Mouse (Mus musculus): ENCODE measurements around the gene Catsper1. TPM values are rescaled to one million over a fixed set of nuclear protein-coding genes. Genes with fewer than 3 reads are reported as not detected.

The Catsper1 gene
- polyA plus RNA-seq, 1 experiment: 262 TPM

DNA sequence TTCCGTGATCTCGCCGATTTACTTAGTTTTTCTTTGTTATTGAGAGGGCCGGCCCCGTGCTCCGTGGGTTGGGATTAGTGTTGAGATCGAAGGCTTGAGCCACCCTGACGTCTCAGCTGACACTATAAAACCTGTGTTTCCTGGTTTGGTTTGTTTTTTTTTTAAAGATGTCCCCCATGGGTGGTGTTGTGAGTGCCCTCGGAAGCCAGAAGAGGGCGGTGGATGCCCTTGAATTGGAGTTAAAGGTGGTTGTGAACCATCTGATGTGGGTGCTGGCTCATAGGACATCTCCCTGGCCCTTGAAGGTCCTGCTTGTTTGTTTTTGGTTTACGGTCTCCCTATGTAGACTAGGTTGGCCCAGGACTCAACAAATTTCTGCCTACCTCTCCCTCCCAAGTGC, 31.9 kb downstream of the Catsper1 start:
- peaks cover 20% of the 10 kb centered on the region for H3K4me1 ChIP-seq (ENCODE audit: control insufficient read depth, insufficient read depth, low read length)
- TF ChIP-seq POLR2A (IDR thresholded peaks at IDR 0.05; ENCODE audit: control insufficient read depth, low read depth, low read length): no peak
- no peak for TF ChIP-seq CTCF (IDR thresholded peaks at IDR 0.05; ENCODE audit: control insufficient read depth, insufficient read depth, insufficient replicate concordance, low read depth, low read length)
- peaks cover 9% of the 10 kb centered on the region for H3K36me3 ChIP-seq (ENCODE audit: control insufficient read depth, insufficient read depth, low read length)
- peak overlapping the region; percentile 99 for H3K27ac ChIP-seq (ENCODE audit: control insufficient read depth, insufficient read depth, low read depth, low read length)
- H3K4me3 ChIP-seq (ENCODE audit: control insufficient read depth, low read depth, low read length): peak overlapping the region; percentile 100
- H3K27me3 ChIP-seq (ENCODE audit: control insufficient read depth, insufficient read depth, low read length): no peaks in the 10 kb centered on the region

DNA sequence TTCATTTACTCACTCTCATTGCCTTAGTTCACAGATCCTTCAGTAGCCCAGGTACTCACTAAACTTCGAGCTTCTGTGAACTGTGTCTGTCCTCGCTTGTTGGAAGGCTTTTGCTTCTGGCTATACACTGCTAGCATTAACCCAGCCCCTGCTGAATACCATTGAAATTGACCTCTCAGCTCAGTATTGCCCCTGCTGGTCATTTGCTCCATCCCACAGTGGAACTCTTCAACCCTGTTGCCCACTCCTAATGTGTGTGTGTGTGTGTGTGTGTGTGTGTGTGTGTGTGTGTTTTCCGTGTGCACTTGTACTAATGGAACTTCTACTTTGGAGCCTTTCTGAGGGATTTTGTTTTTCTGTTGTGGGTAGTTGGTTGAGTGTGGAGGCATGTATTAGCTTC, 35.4 kb downstream of the Catsper1 start:
- Histone ChIP-seq H3K36me3 (ENCODE audit: control insufficient read depth, insufficient read depth, low read length) (peaks cover 9% of the 10 kb centered on the region), H3K27ac (ENCODE audit: control insufficient read depth, insufficient read depth, low read depth, low read length) (no peak overlapping the region), H3K27me3 (ENCODE audit: control insufficient read depth, insufficient read depth, low read length) (no peaks in the 10 kb centered on the region), H3K4me3 (ENCODE audit: control insufficient read depth, low read depth, low read length) (no peak overlapping the region), H3K4me1 (ENCODE audit: control insufficient read depth, insufficient read depth, low read length) (peaks cover 7% of the 10 kb centered on the region)
- TF ChIP-seq CTCF (IDR thresholded peaks at IDR 0.05; ENCODE audit: control insufficient read depth, insufficient read depth, insufficient replicate concordance, low read depth, low read length) (no peak), POLR2A (IDR thresholded peaks at IDR 0.05; ENCODE audit: control insufficient read depth, low read depth, low read length) (no peak)

DNA sequence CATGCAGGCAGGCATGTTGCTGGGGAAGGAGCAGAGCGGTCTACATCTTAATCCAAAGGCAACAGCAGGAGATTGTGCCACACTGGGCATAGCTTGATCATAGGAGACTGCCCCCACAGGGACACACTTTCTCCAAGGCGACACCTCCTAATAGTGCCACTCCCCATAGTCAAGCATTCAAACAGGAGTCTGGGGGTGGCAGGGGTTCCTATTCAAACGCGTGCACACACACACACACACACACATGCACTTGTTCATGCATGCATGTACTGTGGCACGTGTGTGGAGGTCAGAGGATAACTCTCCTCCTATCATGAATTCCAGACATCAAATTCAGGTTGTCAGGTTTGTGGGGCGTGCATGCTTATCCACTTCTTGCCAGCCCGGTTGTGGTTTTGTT, 37.2 kb downstream of the Catsper1 start:
- Histone ChIP-seq H3K27me3 (ENCODE audit: control insufficient read depth, insufficient read depth, low read length) (no peaks in the 10 kb centered on the region), H3K4me3 (ENCODE audit: control insufficient read depth, low read depth, low read length) (no peak overlapping the region), H3K4me1 (ENCODE audit: control insufficient read depth, insufficient read depth, low read length) (peaks cover 5% of the 10 kb centered on the region), H3K36me3 (ENCODE audit: control insufficient read depth, insufficient read depth, low read length) (peaks cover 9% of the 10 kb centered on the region), H3K27ac (ENCODE audit: control insufficient read depth, insufficient read depth, low read depth, low read length) (no peak overlapping the region)
- TF ChIP-seq POLR2A (IDR thresholded peaks at IDR 0.05; ENCODE audit: control insufficient read depth, low read depth, low read length) (no peak), CTCF (IDR thresholded peaks at IDR 0.05; ENCODE audit: control insufficient read depth, insufficient read depth, insufficient replicate concordance, low read depth, low read length) (no peak)

DNA sequence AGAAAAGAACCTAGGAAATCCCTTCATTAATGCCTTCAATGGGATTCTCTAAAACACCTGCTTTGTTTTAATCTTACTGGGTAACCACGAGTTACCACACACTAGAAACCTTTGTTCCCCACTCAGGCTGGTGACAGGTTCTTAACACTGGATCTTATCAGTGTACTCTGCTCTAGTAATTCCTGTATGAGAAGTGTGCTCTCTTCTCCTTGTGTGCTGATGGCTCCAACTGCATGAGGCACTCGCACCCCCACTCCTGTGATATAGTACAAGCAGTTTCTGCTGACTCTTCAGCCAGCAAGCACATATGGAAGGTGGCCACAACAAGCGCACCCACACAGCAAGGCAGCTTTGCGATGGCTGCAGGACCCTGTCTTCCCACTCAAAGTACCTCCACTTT, 38.6 kb downstream of the Catsper1 start:
- H3K4me3 ChIP-seq (ENCODE audit: control insufficient read depth, low read depth, low read length): no peak overlapping the region
- H3K27me3 ChIP-seq (ENCODE audit: control insufficient read depth, insufficient read depth, low read length): no peaks in the 10 kb centered on the region
- peaks cover 8% of the 10 kb centered on the region for H3K36me3 ChIP-seq (ENCODE audit: control insufficient read depth, insufficient read depth, low read length)
- H3K4me1 ChIP-seq (ENCODE audit: control insufficient read depth, insufficient read depth, low read length): no peaks in the 10 kb centered on the region; the same call in 1 of the 2 replicates
- TF ChIP-seq POLR2A (IDR thresholded peaks at IDR 0.05; ENCODE audit: control insufficient read depth, low read depth, low read length) (no peak), CTCF (IDR thresholded peaks at IDR 0.05; ENCODE audit: control insufficient read depth, insufficient read depth, insufficient replicate concordance, low read depth, low read length) (no peak)
- H3K27ac ChIP-seq (ENCODE audit: control insufficient read depth, insufficient read depth, low read depth, low read length): no peak overlapping the region

DNA sequence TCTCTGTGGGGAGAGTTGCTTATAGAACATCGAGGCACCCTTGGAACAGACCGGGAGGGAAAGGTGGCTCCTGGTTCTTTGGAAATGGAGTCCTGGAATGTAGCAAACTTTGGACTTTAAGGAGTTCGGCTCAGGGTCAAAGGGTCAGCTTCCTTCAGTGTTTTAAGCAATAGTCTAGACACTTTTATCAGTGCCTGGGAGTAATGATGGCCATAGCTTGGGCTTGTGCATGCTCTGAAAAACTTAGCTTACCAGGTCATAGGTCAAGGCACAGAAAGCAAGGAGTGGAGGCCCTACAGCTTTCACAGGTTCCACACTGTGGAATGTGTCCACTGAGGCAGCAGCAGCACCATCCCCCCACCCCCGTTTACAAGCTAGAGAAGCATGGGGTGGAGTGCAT, 39.2 kb downstream of the Catsper1 start:
- TF ChIP-seq CTCF (IDR thresholded peaks at IDR 0.05; ENCODE audit: control insufficient read depth, insufficient read depth, insufficient replicate concordance, low read depth, low read length): no peak
- no peak for TF ChIP-seq POLR2A (IDR thresholded peaks at IDR 0.05; ENCODE audit: control insufficient read depth, low read depth, low read length)
- no peak overlapping the region for H3K27ac ChIP-seq (ENCODE audit: control insufficient read depth, insufficient read depth, low read depth, low read length)
- no peaks in the 10 kb centered on the region; the same call in 1 of the 2 replicates for H3K4me1 ChIP-seq (ENCODE audit: control insufficient read depth, insufficient read depth, low read length)
- peaks cover 7% of the 10 kb centered on the region for H3K36me3 ChIP-seq (ENCODE audit: control insufficient read depth, insufficient read depth, low read length)
- no peaks in the 10 kb centered on the region for H3K27me3 ChIP-seq (ENCODE audit: control insufficient read depth, insufficient read depth, low read length)
- no peak overlapping the region for H3K4me3 ChIP-seq (ENCODE audit: control insufficient read depth, low read depth, low read length)

DNA sequence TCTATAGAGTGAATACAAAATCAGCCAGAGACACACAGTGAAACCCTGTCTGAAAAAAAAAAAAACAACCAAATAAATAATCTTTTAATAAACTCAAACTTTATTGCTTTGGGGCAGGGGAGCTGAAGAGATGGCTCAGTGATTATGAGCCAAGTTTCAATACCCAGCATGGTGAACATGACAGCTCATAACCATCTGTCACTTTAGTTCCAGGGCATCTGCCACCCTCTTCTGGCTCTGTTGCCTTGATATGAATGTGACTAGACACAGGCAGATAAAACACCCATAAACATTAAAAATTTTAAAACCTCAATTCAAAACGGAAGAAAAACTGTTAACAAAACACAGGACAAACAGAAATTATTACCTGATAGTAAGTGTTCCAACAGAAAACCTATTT, 41.9 kb downstream of the Catsper1 start:
- Histone ChIP-seq H3K4me1 (ENCODE audit: control insufficient read depth, insufficient read depth, low read length) (no peaks in the 10 kb centered on the region; the same call in 1 of the 2 replicates), H3K27me3 (ENCODE audit: control insufficient read depth, insufficient read depth, low read length) (no peaks in the 10 kb centered on the region), H3K36me3 (ENCODE audit: control insufficient read depth, insufficient read depth, low read length) (peaks cover 2% of the 10 kb centered on the region; the same call in 1 of the 2 replicates), H3K4me3 (ENCODE audit: control insufficient read depth, low read depth, low read length) (no peak overlapping the region), H3K27ac (ENCODE audit: control insufficient read depth, insufficient read depth, low read depth, low read length) (no peak overlapping the region)
- TF ChIP-seq CTCF (IDR thresholded peaks at IDR 0.05; ENCODE audit: control insufficient read depth, insufficient read depth, insufficient replicate concordance, low read depth, low read length): no peak

DNA sequence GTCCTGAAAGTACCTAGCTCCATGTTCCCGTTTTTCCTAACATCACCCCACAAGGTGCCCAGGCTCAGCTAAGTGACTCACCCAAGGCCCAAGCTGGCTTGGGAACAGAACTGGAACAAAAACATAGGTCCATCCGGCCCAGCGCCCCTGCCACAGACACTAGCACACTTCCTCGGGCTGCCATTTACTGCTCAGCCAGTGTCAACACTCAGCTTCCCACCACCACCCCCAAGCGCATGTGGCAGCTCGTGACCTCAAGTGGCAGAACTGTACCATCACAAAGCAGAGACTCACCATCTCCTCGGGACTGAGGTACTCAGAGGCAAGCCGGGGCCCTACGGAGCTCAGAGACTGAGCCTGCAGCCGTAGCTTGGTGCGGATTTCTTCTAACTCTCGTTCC, 47.8 kb downstream of the Catsper1 start:
- no peak overlapping the region for H3K27ac ChIP-seq (ENCODE audit: control insufficient read depth, insufficient read depth, low read depth, low read length)
- no peak for TF ChIP-seq CTCF (IDR thresholded peaks at IDR 0.05; ENCODE audit: control insufficient read depth, insufficient read depth, insufficient replicate concordance, low read depth, low read length)
- no peaks in the 10 kb centered on the region for H3K27me3 ChIP-seq (ENCODE audit: control insufficient read depth, insufficient read depth, low read length)
- no peaks in the 10 kb centered on the region; the same call in none of the 2 replicates for H3K4me1 ChIP-seq (ENCODE audit: control insufficient read depth, insufficient read depth, low read length)
- H3K36me3 ChIP-seq (ENCODE audit: control insufficient read depth, insufficient read depth, low read length): peaks cover 6% of the 10 kb centered on the region
- no peak overlapping the region for H3K4me3 ChIP-seq (ENCODE audit: control insufficient read depth, low read depth, low read length)

DNA sequence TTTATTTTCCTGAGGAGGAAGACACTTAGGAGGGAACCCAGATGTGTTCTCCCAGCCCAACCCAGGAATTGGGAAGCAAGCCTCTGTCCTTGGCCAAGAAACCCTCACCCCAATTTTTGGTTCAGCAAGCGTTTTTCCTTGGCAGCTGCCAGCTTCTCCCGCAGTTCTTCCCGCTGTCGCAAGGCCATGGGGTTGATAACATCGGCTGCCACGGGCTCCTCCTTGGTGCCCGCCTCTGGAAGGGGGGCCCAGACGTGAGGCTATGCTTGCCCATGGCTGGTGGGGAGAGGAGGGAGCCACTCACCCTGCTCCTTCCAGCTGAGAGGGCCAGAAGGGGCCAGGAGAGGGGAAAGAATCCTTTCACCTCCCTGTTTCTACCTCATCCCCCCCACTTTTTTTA, 49.2 kb downstream of the Catsper1 start:
- Histone ChIP-seq H3K27ac (ENCODE audit: control insufficient read depth, insufficient read depth, low read depth, low read length) (no peak overlapping the region), H3K4me3 (ENCODE audit: control insufficient read depth, low read depth, low read length) (no peak overlapping the region), H3K4me1 (ENCODE audit: control insufficient read depth, insufficient read depth, low read length) (peaks cover 5% of the 10 kb centered on the region), H3K27me3 (ENCODE audit: control insufficient read depth, insufficient read depth, low read length) (no peaks in the 10 kb centered on the region), H3K36me3 (ENCODE audit: control insufficient read depth, insufficient read depth, low read length) (peaks cover 6% of the 10 kb centered on the region)
- TF ChIP-seq POLR2A (IDR thresholded peaks at IDR 0.05; ENCODE audit: control insufficient read depth, low read depth, low read length): no peak
- TF ChIP-seq CTCF (IDR thresholded peaks at IDR 0.05; ENCODE audit: control insufficient read depth, insufficient read depth, insufficient replicate concordance, low read depth, low read length): no peak
